Mouse (Mus musculus) midbrain, embryonic 13.5 days (tissue): ENCODE measurements around the gene Prkab1. TPM values are rescaled to one million over a fixed set of nuclear protein-coding genes. Genes with fewer than 3 reads are reported as not detected.

Experiments
- ATAC-seq: fragments of 200-750 bp; cut with Nextera tagmentation; 2 replicates; pipeline ENCODE4 v1.8.0; 2017; ENCODE audit warnings: mild to moderate bottlenecking, moderate TSS enrichment, moderate library complexity
- H3K27ac ChIP-seq: fragments of 300-500 bp; sonication (generic); 2 replicates; pipeline ENCODE4 v1.5.1; 2015; ENCODE audit warnings: inconsistent platforms, mild to moderate bottlenecking, moderate library complexity
- H3K27me3 ChIP-seq: fragments of 300-500 bp; sonication (generic); 2 replicates; pipeline ENCODE4 v1.6.1; 2015; ENCODE audit warnings: mild to moderate bottlenecking, inconsistent platforms
- H3K36me3 ChIP-seq: fragments of 300-500 bp; sonication (generic); 2 replicates; pipeline ENCODE4 v1.6.1; 2015; ENCODE audit warnings: mild to moderate bottlenecking, inconsistent platforms
- H3K4me1 ChIP-seq: fragments of 300-500 bp; sonication (generic); replicated peaks from 2 replicates; pipeline ENCODE4 v1.6.1; 2015; ENCODE audit warnings: inconsistent platforms
- H3K4me2 ChIP-seq: fragments of 300-500 bp; sonication (generic); replicated peaks from 2 replicates; pipeline ENCODE4 v1.6.1; 2015; ENCODE audit warnings: moderate library complexity, mild to moderate bottlenecking, inconsistent platforms
- H3K4me3 ChIP-seq: fragments of 300-500 bp; sonication (generic); replicated peaks from 2 replicates; pipeline ENCODE4 v1.5.1; 2015; ENCODE audit warnings: mild to moderate bottlenecking, inconsistent platforms
- H3K9ac ChIP-seq: fragments of 300-500 bp; sonication (generic); replicated peaks from 2 replicates; pipeline ENCODE4 v1.6.1; 2015; ENCODE audit warnings: mild to moderate bottlenecking, inconsistent platforms
- H3K9me3 ChIP-seq: fragments of 300-500 bp; sonication (generic); 2 replicates; pipeline ENCODE4 v1.6.1; 2016; ENCODE audit warnings: mild to moderate bottlenecking, inconsistent platforms
- WGBS: fragments of 180-500 bp; shearing (Covaris S2); methylation state at CpG from one replicate; pipeline ENCODE4 v1.1.7; 2015; 5-methylcytosine and 5-hydroxymethylcytosine counted together
- polyA plus RNA-seq: library from polyadenylated mRNA; unstranded; fragments of >200 nt; fragmentation: Nextera tagmentation; extraction: Ambion mirVana; gene quantifications from 2 replicates; pipeline ENCODE4 v1.2.1, GENCODE M21; 2015

The Prkab1 gene
- polyA plus RNA-seq, 1 experiment from 2014 or later = 55.5 TPM

GRCm38 (mm10) chr5:115977266-115977665 lies 47.0 kb downstream of the Prkab1 start:
- H3K4me1 ChIP-seq = 0 out of 2 replicates have a peak, but pooled peaks cover 5% of the 10 kb centered on the region
- H3K27ac ChIP-seq = 0 out of 2 replicates have a peak overlapping the region, but pooled peaks have one; percentile 14
- H3K36me3 ChIP-seq = peaks cover 24% of the 10 kb centered on the region
- no peak for ATAC-seq
- H3K9me3 ChIP-seq = no peaks in the 10 kb centered on the region
- whole genome bisulfite sequencing = 85% methylated on average over 10 of the region's 10 CpGs
- H3K4me2 ChIP-seq = no peak overlapping the region
- H3K27me3 ChIP-seq = no peaks in the 10 kb centered on the region
- no peak overlapping the region for H3K4me3 ChIP-seq
- H3K9ac ChIP-seq = no peak overlapping the region

- no peak overlapping the region for H3K27ac ChIP-seq
- no peaks in the 10 kb centered on the region for H3K9me3 ChIP-seq
- H3K27me3 ChIP-seq = no peaks in the 10 kb centered on the region
- no peak overlapping the region for H3K4me3 ChIP-seq
- no peak overlapping the region for H3K9ac ChIP-seq
- peaks cover 21% of the 10 kb centered on the region for H3K36me3 ChIP-seq
- 91% methylated on average over 5 of the region's 5 CpGs for WGBS
- ATAC-seq = no peak
- 0 out of 2 replicates have a peak, but pooled peaks cover 5% of the 10 kb centered on the region for H3K4me1 ChIP-seq
- H3K4me2 ChIP-seq = no peak overlapping the region
Measured at GRCm38 (mm10) chr5:115976446-115976845, 47.9 kb downstream of the Prkab1 start.

- no peak overlapping the region for H3K9ac ChIP-seq
- H3K27me3 ChIP-seq = no peaks in the 10 kb centered on the region
- 0 out of 2 replicates have a peak, but pooled peaks cover 5% of the 10 kb centered on the region for H3K4me1 ChIP-seq
- no peaks in the 10 kb centered on the region for H3K9me3 ChIP-seq
- no peak overlapping the region for H3K27ac ChIP-seq
- 92% methylated on average over 10 of the region's 10 CpGs for WGBS
- H3K4me2 ChIP-seq = no peak overlapping the region
- peaks cover 21% of the 10 kb centered on the region for H3K36me3 ChIP-seq
- no peak overlapping the region for H3K4me3 ChIP-seq
- no peak for ATAC-seq
Measured at GRCm38 (mm10) chr5:115975672-115976071, 48.6 kb downstream of the Prkab1 start.

- Histone ChIP-seq H3K4me2 (no peak overlapping the region), H3K9me3 (no peaks in the 10 kb centered on the region), H3K9ac (no peak overlapping the region), H3K27ac (no peak overlapping the region), H3K27me3 (no peaks in the 10 kb centered on the region), H3K4me3 (no peak overlapping the region), H3K36me3 (peaks cover 30% of the 10 kb centered on the region), H3K4me1 (no peaks in the 10 kb centered on the region)
- 94% methylated on average over 15 of the region's 15 CpGs for WGBS
- ATAC-seq = no peak
Measured at GRCm38 (mm10) chr5:115971236-115971635, 53.1 kb downstream of the Prkab1 start.

Other genes with a start within 250 kb of the Prkab1 start
- 19.8 and 21.1 TPM in 2 replicates for gene Cit, start 179.2 kb downstream of the Prkab1 start, polyA plus RNA-seq
- gene Tmem233, start 58.7 kb upstream of the Prkab1 start, polyA plus RNA-seq = not detected in 2 replicates